Mouse (Mus musculus): ENCODE data around the gene Tfap2b. TPM values are rescaled to one million over a fixed set of nuclear protein-coding genes. Genes with fewer than 3 reads are reported as not detected.

The Tfap2b gene
- polyA plus RNA-seq, 1 experiment from 2014 or later, result 0.23 TPM

- Histone ChIP-seq H3K9me3 (ENCODE audit: control insufficient read depth, low read length) (no peaks in the 10 kb centered on the region), H3K27me3 (ENCODE audit: control insufficient read depth, insufficient read depth, low read length) (peaks cover 95% of the 10 kb centered on the region), H3K9ac (ENCODE audit: low read length) (no peak overlapping the region), H3K4me1 (ENCODE audit: control insufficient read depth in 2 of 2, insufficient read depth in 2 of 2, low read length in 2 of 2) (no peaks in the 10 kb centered on the region), H3K4me2 (ENCODE audit: low read length) (no peak overlapping the region), H3K36me3 (ENCODE audit: control insufficient read depth, insufficient read depth, low read length) (no peaks in the 10 kb centered on the region), H3K4me3 (ENCODE audit: control insufficient read depth in 1 of 2, insufficient read depth in 1 of 2, low read depth in 1 of 2, low read length in 2 of 2) (no peak overlapping the region), H3K27ac (replicated peaks in 1 of 2; ENCODE audit: control insufficient read depth in 1 of 2, insufficient read depth in 1 of 2, low read depth in 2 of 2, low read length in 2 of 2) (no peak overlapping the region)
- no peak for ATAC-seq (ENCODE audit: insufficient number of reproducible peaks, insufficient read depth, low FRiP score, low read depth)
- 3% methylated on average over 7 of the region's 7 CpGs for whole genome bisulfite sequencing
Observed at GRCm38 (mm10) chr1:19218221-19218620, 9.5 kb downstream of the Tfap2b start.

DNA sequence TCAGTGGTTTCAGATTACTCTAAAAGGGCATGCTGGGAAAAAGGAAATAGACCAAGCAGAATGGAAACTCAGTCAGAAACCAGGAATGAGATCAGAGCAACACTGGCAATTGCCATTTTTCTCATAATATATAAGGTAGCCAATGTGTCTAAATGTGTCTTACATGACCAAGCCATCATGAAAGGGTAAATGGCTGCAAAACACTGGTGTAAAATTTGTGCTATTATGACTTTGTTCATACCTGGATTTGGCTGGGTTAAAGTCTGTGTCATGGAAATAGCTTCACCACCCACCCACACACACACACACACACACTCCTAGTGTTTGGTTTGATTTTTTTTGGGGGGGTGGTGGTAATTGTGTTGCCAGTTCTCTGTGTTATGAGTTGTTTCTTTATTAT is 10.7 kb downstream of the Tfap2b start:
- Histone ChIP-seq H3K4me3 (ENCODE audit: control insufficient read depth in 1 of 2, insufficient read depth in 1 of 2, low read depth in 1 of 2, low read length in 2 of 2) (no peak overlapping the region), H3K4me1 (ENCODE audit: control insufficient read depth in 2 of 2, insufficient read depth in 2 of 2, low read length in 2 of 2) (no peaks in the 10 kb centered on the region)

DNA sequence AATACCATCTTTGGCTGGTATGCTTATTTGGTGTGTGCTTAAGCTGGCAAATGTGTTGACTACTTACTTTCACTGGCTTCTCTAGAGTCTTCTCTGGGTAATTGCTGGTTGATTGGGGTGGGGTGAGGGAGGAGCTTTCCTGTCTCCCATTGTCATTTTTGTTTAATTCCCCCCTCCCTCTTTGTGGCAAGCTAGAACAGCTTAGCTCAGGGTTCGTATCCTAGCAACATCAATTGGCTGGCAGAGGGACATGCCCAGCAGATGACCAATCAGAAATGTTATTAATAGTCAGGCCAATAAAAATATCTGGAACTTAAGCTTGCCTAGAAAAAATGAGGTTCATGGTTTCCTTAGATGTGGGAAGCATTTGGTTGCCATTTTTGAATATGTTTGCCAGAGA is 11.8 kb downstream of the Tfap2b start:
- no peak overlapping the region for H3K27ac ChIP-seq (replicated peaks in 1 of 2; ENCODE audit: control insufficient read depth in 1 of 2, insufficient read depth in 1 of 2, low read depth in 2 of 2, low read length in 2 of 2)
- H3K36me3 ChIP-seq (ENCODE audit: control insufficient read depth, insufficient read depth, low read length), result no peaks in the 10 kb centered on the region
- no peaks in the 10 kb centered on the region for H3K4me1 ChIP-seq (ENCODE audit: control insufficient read depth in 2 of 2, insufficient read depth in 2 of 2, low read length in 2 of 2)
- H3K4me2 ChIP-seq (ENCODE audit: low read length), result no peak overlapping the region
- H3K4me3 ChIP-seq (ENCODE audit: control insufficient read depth in 1 of 2, insufficient read depth in 1 of 2, low read depth in 1 of 2, low read length in 2 of 2), result no peak overlapping the region
- no peak overlapping the region for H3K9ac ChIP-seq (ENCODE audit: low read length)
- peaks cover 98% of the 10 kb centered on the region for H3K27me3 ChIP-seq (ENCODE audit: control insufficient read depth, insufficient read depth, low read length)
- no peaks in the 10 kb centered on the region for H3K9me3 ChIP-seq (ENCODE audit: control insufficient read depth, low read length)
- WGBS, result 4% methylated on average over 1 of the region's 1 CpGs
- ATAC-seq (ENCODE audit: insufficient number of reproducible peaks, insufficient read depth, low FRiP score, low read depth), result no peak

More for the DNA sequence above, 10.7 kb downstream of the Tfap2b start:
- Histone ChIP-seq H3K4me2 (ENCODE audit: low read length) (no peak overlapping the region), H3K9me3 (ENCODE audit: control insufficient read depth, low read length) (no peaks in the 10 kb centered on the region), H3K36me3 (ENCODE audit: control insufficient read depth, insufficient read depth, low read length) (no peaks in the 10 kb centered on the region), H3K9ac (ENCODE audit: low read length) (no peak overlapping the region), H3K27ac (replicated peaks in 1 of 2; ENCODE audit: control insufficient read depth in 1 of 2, insufficient read depth in 1 of 2, low read depth in 2 of 2, low read length in 2 of 2) (no peak overlapping the region), H3K27me3 (ENCODE audit: control insufficient read depth, insufficient read depth, low read length) (peaks cover 98% of the 10 kb centered on the region)
- no peak for ATAC-seq (ENCODE audit: insufficient number of reproducible peaks, insufficient read depth, low FRiP score, low read depth)

- peaks cover 98% of the 10 kb centered on the region for H3K27me3 ChIP-seq (ENCODE audit: control insufficient read depth, insufficient read depth, low read length)
- no peak overlapping the region for H3K4me3 ChIP-seq (ENCODE audit: control insufficient read depth in 1 of 2, insufficient read depth in 1 of 2, low read depth in 1 of 2, low read length in 2 of 2)
- no peaks in the 10 kb centered on the region for H3K9me3 ChIP-seq (ENCODE audit: control insufficient read depth, low read length)
- H3K4me2 ChIP-seq (ENCODE audit: low read length), result no peak overlapping the region
- no peak overlapping the region for H3K9ac ChIP-seq (ENCODE audit: low read length)
- 2% methylated on average over 7 of the region's 7 CpGs for WGBS
- no peaks in the 10 kb centered on the region for H3K36me3 ChIP-seq (ENCODE audit: control insufficient read depth, insufficient read depth, low read length)
- ATAC-seq (ENCODE audit: insufficient number of reproducible peaks, insufficient read depth, low FRiP score, low read depth), result no peak
- no peaks in the 10 kb centered on the region for H3K4me1 ChIP-seq (ENCODE audit: control insufficient read depth in 2 of 2, insufficient read depth in 2 of 2, low read length in 2 of 2)
- H3K27ac ChIP-seq (replicated peaks in 1 of 2; ENCODE audit: control insufficient read depth in 1 of 2, insufficient read depth in 1 of 2, low read depth in 2 of 2, low read length in 2 of 2), result no peak overlapping the region
Observed at GRCm38 (mm10) chr1:19221601-19222000, 12.9 kb downstream of the Tfap2b start.

DNA sequence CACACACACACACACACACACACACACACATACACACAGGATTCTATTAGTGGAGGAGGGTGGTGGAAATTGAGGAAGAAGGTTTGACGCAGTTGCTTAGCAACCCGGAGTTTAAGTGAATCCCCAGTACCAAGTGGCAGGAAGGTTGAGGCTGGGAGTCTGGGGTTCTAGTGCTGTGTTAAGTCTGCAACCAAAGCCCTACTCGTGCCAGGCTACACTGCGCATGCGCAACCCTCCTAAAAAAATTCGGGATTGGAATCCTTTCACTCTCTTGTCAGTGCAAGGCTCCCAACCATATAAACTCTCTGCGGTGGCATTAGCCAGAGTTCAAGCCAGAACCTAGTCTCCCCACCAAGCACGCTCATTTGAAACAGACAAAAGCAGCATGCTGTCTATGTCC is 18.0 kb downstream of the Tfap2b start:
- Histone ChIP-seq H3K27ac (replicated peaks in 1 of 2; ENCODE audit: control insufficient read depth in 1 of 2, insufficient read depth in 1 of 2, low read depth in 2 of 2, low read length in 2 of 2) (no peak overlapping the region), H3K9ac (ENCODE audit: low read length) (no peak overlapping the region), H3K4me3 (ENCODE audit: control insufficient read depth in 1 of 2, insufficient read depth in 1 of 2, low read depth in 1 of 2, low read length in 2 of 2) (no peak overlapping the region), H3K36me3 (ENCODE audit: control insufficient read depth, insufficient read depth, low read length) (no peaks in the 10 kb centered on the region), H3K27me3 (ENCODE audit: control insufficient read depth, insufficient read depth, low read length) (peaks cover 95% of the 10 kb centered on the region), H3K4me1 (ENCODE audit: control insufficient read depth in 2 of 2, insufficient read depth in 2 of 2, low read length in 2 of 2) (no peaks in the 10 kb centered on the region), H3K4me2 (ENCODE audit: low read length) (no peak overlapping the region), H3K9me3 (ENCODE audit: control insufficient read depth, low read length) (no peaks in the 10 kb centered on the region)
- no peak for ATAC-seq (ENCODE audit: insufficient number of reproducible peaks, insufficient read depth, low FRiP score, low read depth)
- 2% methylated on average over 8 of the region's 8 CpGs for WGBS

- H3K27ac ChIP-seq (replicated peaks in 1 of 2; ENCODE audit: control insufficient read depth in 1 of 2, insufficient read depth in 1 of 2, low read depth in 2 of 2, low read length in 2 of 2), result no peak overlapping the region
- H3K27me3 ChIP-seq (ENCODE audit: control insufficient read depth, insufficient read depth, low read length), result peaks cover 93% of the 10 kb centered on the region
- H3K4me3 ChIP-seq (ENCODE audit: control insufficient read depth in 1 of 2, insufficient read depth in 1 of 2, low read depth in 1 of 2, low read length in 2 of 2), result no peak overlapping the region
- H3K9me3 ChIP-seq (ENCODE audit: control insufficient read depth, low read length), result no peaks in the 10 kb centered on the region
- 3% methylated on average over 16 of the region's 16 CpGs for WGBS
- H3K4me1 ChIP-seq (ENCODE audit: control insufficient read depth in 2 of 2, insufficient read depth in 2 of 2, low read length in 2 of 2), result no peaks in the 10 kb centered on the region
- H3K36me3 ChIP-seq (ENCODE audit: control insufficient read depth, insufficient read depth, low read length), result no peaks in the 10 kb centered on the region
- ATAC-seq (ENCODE audit: insufficient number of reproducible peaks, insufficient read depth, low FRiP score, low read depth), result no peak
- H3K9ac ChIP-seq (ENCODE audit: low read length), result no peak overlapping the region
- H3K4me2 ChIP-seq (ENCODE audit: low read length), result no peak overlapping the region
Observed at GRCm38 (mm10) chr1:19230926-19231573, 22.3 kb downstream of the Tfap2b start.

- H3K27me3 ChIP-seq (ENCODE audit: control insufficient read depth, insufficient read depth, low read length), result peaks cover 93% of the 10 kb centered on the region
- no peaks in the 10 kb centered on the region for H3K4me1 ChIP-seq (ENCODE audit: control insufficient read depth in 2 of 2, insufficient read depth in 2 of 2, low read length in 2 of 2)
- WGBS, result 4% methylated on average over 16 of the region's 16 CpGs
- H3K27ac ChIP-seq (replicated peaks in 1 of 2; ENCODE audit: control insufficient read depth in 1 of 2, insufficient read depth in 1 of 2, low read depth in 2 of 2, low read length in 2 of 2), result no peak overlapping the region
- no peaks in the 10 kb centered on the region for H3K36me3 ChIP-seq (ENCODE audit: control insufficient read depth, insufficient read depth, low read length)
- no peak for ATAC-seq (ENCODE audit: insufficient number of reproducible peaks, insufficient read depth, low FRiP score, low read depth)
- H3K4me3 ChIP-seq (ENCODE audit: control insufficient read depth in 1 of 2, insufficient read depth in 1 of 2, low read depth in 1 of 2, low read length in 2 of 2), result no peak overlapping the region
- no peak overlapping the region for H3K4me2 ChIP-seq (ENCODE audit: low read length)
- no peak overlapping the region for H3K9ac ChIP-seq (ENCODE audit: low read length)
- H3K9me3 ChIP-seq (ENCODE audit: control insufficient read depth, low read length), result no peaks in the 10 kb centered on the region
Observed at GRCm38 (mm10) chr1:19231574-19232080, 22.9 kb downstream of the Tfap2b start.

DNA sequence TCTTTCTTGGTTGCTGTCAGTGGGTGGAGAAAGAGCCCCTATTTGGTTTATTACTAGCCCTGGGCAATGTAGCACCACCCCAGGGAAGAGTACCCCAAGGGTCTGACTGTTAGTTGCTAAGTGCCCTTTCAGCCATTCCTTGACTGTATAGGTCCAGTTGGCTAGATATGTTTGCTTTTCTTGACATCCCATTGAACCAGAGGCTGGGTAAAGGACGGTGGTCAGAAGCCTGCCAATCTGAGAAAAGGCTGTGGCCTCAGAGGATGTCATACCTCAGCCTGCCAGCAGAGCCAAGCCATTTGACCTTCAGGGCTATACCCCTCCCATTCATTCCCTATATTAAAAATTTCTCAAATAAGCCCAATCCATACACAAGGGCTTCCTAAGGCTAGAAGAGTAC is 24.0 kb downstream of the Tfap2b start:
- no peak overlapping the region for H3K4me3 ChIP-seq (ENCODE audit: control insufficient read depth in 1 of 2, insufficient read depth in 1 of 2, low read depth in 1 of 2, low read length in 2 of 2)
- H3K9me3 ChIP-seq (ENCODE audit: control insufficient read depth, low read length), result no peaks in the 10 kb centered on the region
- no peak for ATAC-seq (ENCODE audit: insufficient number of reproducible peaks, insufficient read depth, low FRiP score, low read depth)
- no peaks in the 10 kb centered on the region for H3K4me1 ChIP-seq (ENCODE audit: control insufficient read depth in 2 of 2, insufficient read depth in 2 of 2, low read length in 2 of 2)
- no peak overlapping the region for H3K27ac ChIP-seq (replicated peaks in 1 of 2; ENCODE audit: control insufficient read depth in 1 of 2, insufficient read depth in 1 of 2, low read depth in 2 of 2, low read length in 2 of 2)
- H3K9ac ChIP-seq (ENCODE audit: low read length), result no peak overlapping the region
- 0% methylated on average over 1 of the region's 1 CpGs for WGBS
- H3K4me2 ChIP-seq (ENCODE audit: low read length), result no peak overlapping the region
- H3K27me3 ChIP-seq (ENCODE audit: control insufficient read depth, insufficient read depth, low read length), result peaks cover 93% of the 10 kb centered on the region
- H3K36me3 ChIP-seq (ENCODE audit: control insufficient read depth, insufficient read depth, low read length), result no peaks in the 10 kb centered on the region

Data from heart, embryonic 14.5 days (tissue).